Mouse (Mus musculus) G1E-ER4 (cell line): ENCODE data around the gene Man1c1. TPM values are rescaled to one million over a fixed set of nuclear protein-coding genes. Genes with fewer than 3 reads are reported as not detected.

Experiments used
- GATA1 ChIP-seq: IDR thresholded peaks from one replicate; pipeline ENCODE4 v1.8.0; 2012; ENCODE audit warnings: low read length, inconsistent platforms
- polyA plus RNA-seq: library from polyadenylated mRNA; stranded (reverse); fragments of >175 nt; gene quantifications from 2 replicates; pipeline ENCODE4 v1.2.3, GENCODE M21; 2012

The Man1c1 gene
- polyA plus RNA-seq, 1 experiment, result not detected

- TF ChIP-seq GATA1, result no peak
These were observed 64.8 kb downstream of the Man1c1 start for GRCm38 (mm10) chr4:134639325-134639724.

GRCm38 (mm10) chr4:134638111-134638550, 66.0 kb downstream of the Man1c1 start:
- TF ChIP-seq GATA1, result no peak

- TF ChIP-seq GATA1, result no peak
These were observed 67.7 kb downstream of the Man1c1 start for GRCm38 (mm10) chr4:134636406-134636805.

GRCm38 (mm10) chr4:134634001-134634400, 70.1 kb downstream of the Man1c1 start:
- TF ChIP-seq GATA1, result no peak

- no peak for TF ChIP-seq GATA1
These were observed 71.9 kb downstream of the Man1c1 start for GRCm38 (mm10) chr4:134632131-134632711.

- no peak for TF ChIP-seq GATA1
These were observed 72.5 kb downstream of the Man1c1 start for GRCm38 (mm10) chr4:134631471-134632130.

GRCm38 (mm10) chr4:134628575-134629384, 75.3 kb downstream of the Man1c1 start:
- TF ChIP-seq GATA1, result no peak

- no peak for TF ChIP-seq GATA1
These were observed 76.0 kb downstream of the Man1c1 start for GRCm38 (mm10) chr4:134628058-134628457.

- TF ChIP-seq GATA1, result no peak
These were observed 77.2 kb downstream of the Man1c1 start for GRCm38 (mm10) chr4:134626883-134627282.

GRCm38 (mm10) chr4:134626350-134626749, 77.7 kb downstream of the Man1c1 start:
- TF ChIP-seq GATA1, result no peak

GRCm38 (mm10) chr4:134624109-134624862, 79.8 kb downstream of the Man1c1 start:
- TF ChIP-seq GATA1, result no peak

GRCm38 (mm10) chr4:134621695-134622094, 82.4 kb downstream of the Man1c1 start:
- no peak for TF ChIP-seq GATA1

GRCm38 (mm10) chr4:134620246-134620645, 83.8 kb downstream of the Man1c1 start:
- TF ChIP-seq GATA1, result no peak

GRCm38 (mm10) chr4:134619489-134619870, 84.6 kb downstream of the Man1c1 start:
- no peak for TF ChIP-seq GATA1

GRCm38 (mm10) chr4:134618810-134619488, 85.1 kb downstream of the Man1c1 start:
- TF ChIP-seq GATA1, result no peak
